Mouse (Mus musculus): ENCODE results near the gene Cdkn2b.

Cdkn2b gene

DNA sequence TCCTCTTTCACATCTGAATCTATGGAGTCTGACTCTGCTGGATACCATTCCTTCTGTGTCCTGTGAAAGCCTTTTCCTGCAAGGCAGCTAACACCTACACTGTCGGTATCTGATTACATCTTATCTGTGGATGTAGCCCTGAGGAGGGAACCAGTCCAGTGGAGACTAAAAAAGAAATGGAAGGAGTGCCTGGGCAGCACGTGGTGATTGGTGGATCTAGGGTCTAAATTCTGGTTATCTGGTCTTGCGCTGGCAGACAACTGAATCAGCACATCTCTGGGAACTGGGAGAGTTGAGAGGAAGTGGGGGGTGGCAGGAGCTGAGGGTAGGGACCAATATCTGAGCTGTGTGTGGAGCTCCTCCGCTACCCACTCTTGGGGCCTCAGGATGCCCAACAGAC, 21.8 kb downstream of the Cdkn2b start:
- DNase-seq (ENCODE audit: low read depth) = no peak

DNA sequence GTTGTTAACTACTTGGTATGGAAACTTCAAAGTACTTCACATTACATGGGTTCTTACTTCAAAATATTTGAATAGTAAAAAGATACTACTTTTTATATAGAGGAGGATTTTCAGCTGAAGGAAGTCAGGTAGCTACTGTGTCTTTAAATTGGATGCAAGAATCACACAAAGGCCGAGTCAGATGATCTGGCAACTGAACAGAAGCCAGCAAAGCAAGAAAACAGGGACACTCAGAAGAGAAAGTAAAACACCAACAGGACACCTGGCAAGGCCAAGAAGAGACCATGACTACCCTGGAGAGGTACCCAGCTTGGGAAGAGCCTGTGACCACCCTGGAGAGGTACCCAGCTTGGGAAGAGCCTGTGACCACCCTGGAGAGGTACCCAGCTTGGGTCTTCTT, 24.3 kb downstream of the Cdkn2b start:
- DNase-seq (ENCODE audit: low read depth) = no peak

DNA sequence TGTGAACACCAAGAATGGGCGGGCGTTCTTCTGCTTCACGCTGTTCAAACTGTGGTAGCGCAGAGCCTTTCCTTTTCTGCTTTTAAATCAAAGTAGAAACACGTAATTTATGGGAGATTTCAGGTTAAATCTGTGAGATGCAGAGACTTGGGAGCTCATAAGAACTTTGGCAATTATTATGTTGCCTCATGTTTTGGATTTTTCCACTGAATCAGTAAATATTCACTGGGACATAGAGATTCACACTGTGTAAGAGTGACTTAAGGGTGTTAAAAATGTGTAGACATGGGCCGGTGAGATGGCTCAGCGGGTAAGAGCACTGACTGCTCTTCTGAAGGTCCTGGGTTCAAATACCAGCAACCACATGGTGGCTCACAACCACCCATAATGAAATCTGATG, 25.2 kb downstream of the Cdkn2b start:
- DNase-seq (ENCODE audit: low read depth) = no peak

DNA sequence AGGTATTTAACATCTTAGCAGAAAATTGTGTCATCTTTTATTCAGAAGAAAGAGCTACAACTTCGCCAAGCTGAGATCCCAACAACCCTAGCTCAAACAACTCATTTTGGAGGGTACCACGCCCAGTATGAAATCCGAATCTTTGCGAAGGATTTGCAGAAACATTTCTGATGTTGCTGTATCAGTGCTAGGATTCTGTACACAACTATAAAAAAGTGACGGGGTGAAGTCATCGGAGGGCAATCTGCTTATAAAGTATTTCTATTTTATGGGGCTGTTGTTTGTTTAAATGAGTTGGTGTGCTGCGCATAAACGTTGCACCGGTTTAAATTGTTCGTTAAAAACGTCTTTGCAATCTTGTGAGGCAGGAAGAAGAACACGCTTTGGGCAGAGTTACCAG, 28.2 kb downstream of the Cdkn2b start:
- DNase-seq (ENCODE audit: low read depth) = no peak

GRCm38 (mm10) chr4:89282036-89282566, 28.7 kb downstream of the Cdkn2b start:
- peak; percentile 40 for DNase-seq (ENCODE audit: low read depth)

DNA sequence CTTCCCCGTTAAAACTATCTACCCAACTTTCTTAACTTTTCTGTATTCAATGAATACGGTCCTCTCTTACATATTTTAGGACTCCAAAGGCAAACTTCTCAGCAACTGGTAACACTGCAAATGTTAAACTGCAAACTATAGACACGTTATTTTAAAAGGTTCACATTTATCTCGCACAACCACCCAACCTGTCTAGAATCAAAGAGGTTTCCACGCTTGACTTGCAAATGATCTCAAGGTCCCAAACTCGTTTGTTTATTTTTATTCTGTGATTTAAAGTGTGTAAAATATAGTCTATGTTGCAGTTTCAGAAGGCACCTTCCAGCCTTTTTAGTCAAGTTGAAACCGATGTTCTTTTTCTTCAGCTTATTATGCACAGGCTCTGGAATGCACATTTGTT, 29.6 kb downstream of the Cdkn2b start:
- DNase-seq (ENCODE audit: low read depth) = no peak

- no peak for DNase-seq (ENCODE audit: low read depth)
These were observed 31.2 kb downstream of the Cdkn2b start for GRCm38 (mm10) chr4:89279641-89280040.

DNA sequence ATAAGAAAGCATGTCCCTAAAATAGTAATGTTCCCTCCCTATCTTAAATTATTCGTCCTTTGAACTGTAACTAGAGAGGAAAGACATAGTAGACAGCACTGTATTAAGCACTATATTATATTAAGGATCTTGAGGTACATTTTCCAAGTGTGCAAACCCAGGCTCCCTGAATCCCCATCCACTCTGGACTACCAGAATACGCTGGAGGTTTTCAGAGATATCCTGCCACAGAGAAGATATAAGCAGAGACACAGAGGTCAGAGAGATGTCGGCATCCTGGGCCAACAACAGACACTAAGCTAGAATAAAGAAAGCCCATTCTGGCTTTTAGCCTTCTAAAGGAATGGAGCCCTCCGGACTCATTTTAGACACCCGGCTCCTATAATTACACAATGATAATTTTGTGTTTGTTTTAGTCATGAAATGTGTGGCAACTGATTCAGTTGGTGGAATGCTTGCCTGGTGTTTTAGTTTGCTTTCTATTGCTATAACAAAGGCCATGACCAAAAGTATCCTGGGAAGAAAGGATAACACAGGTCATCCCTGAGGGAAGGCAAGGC, 33.4 kb downstream of the Cdkn2b start:
- DNase-seq (ENCODE audit: low read depth) = no peak

DNA sequence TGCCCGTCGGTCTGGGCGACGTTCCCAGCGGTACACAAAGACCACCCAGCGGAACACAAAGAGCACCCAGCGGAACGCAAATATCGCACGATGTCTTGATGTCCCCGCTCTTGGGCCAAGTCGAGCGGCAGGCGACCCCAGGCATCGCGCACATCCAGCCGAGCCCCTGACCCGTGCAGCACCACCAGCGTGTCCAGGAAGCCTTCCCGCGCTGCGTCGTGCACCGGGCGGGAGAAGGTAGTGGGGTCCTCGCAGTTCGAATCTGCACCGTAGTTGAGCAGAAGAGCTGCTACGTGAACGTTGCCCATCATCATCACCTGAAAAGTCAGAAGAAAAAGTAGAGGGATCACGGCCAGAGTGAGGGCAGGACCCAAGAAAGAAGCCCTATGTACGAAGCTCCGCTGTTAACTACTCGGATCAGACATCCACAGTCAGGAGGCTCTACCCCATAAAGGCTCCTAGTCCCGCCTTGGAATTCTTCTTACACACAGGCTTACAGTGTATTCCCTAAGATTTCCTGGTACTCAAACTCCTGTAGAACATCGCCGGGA, 34.1 kb downstream of the Cdkn2b start:
- DNase-seq (ENCODE audit: low read depth) = no peak

GRCm38 (mm10) chr4:89275811-89276584, 34.8 kb downstream of the Cdkn2b start:
- peak; percentile 36 for DNase-seq (ENCODE audit: low read depth)

DNA sequence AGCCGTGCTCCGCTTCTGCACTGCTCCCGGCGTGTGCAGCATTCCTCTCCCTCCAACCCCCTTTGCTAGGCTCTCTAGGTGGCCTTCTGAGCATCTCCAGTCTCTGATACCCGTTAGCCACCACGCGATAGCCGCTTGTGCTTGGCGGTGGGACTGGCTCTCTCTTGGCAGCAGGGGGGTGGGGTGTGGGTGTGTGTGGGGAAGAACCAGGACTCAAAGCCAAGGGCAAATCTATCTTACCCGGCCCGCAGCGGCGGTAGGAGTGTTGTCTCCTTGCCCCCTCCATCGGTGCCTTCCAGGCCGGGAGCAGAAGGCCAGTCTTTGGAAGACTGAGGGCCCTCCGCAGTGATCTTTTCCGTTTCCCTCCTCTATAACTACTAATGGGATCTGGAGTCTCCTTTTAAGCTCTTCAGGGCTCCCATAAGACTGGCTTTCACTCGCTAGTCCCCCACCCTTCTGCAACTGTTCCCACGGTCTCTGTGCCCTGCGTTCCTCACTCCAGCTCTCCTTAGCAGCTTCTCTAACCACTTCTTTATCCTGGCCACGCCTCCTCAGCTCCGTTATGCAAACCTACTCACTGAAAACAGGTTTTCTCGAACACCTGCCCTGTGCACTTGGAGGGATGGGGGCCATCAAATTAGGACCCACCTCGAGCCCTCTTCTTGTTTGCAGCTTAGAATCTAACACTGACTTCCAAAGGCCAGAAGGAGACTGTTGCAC, 35.9 kb downstream of the Cdkn2b start:
- no peak for DNase-seq (ENCODE audit: low read depth)

DNA sequence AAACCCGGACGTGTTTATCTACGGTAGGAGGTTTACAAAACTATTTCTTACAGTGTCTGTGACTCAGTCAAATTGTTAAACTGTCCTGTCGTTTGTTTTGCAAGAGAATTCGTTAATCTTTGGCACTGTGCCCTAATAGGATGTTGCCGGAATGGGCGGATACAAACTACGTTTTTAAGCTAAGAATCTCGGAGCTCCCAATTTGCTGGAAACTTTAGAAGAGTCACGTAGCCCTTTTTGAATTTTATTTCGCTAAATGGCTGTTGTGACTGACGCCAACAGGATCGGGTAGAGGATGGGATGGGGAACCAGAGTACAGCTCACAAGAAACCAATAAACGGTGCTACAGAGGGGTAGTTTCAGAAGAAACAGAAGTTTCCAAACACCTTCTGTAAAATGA, 36.8 kb downstream of the Cdkn2b start:
- no peak for DNase-seq (ENCODE audit: low read depth)

- no peak for DNase-seq (ENCODE audit: low read depth)
These were observed 37.3 kb downstream of the Cdkn2b start for GRCm38 (mm10) chr4:89273585-89273984.

DNA sequence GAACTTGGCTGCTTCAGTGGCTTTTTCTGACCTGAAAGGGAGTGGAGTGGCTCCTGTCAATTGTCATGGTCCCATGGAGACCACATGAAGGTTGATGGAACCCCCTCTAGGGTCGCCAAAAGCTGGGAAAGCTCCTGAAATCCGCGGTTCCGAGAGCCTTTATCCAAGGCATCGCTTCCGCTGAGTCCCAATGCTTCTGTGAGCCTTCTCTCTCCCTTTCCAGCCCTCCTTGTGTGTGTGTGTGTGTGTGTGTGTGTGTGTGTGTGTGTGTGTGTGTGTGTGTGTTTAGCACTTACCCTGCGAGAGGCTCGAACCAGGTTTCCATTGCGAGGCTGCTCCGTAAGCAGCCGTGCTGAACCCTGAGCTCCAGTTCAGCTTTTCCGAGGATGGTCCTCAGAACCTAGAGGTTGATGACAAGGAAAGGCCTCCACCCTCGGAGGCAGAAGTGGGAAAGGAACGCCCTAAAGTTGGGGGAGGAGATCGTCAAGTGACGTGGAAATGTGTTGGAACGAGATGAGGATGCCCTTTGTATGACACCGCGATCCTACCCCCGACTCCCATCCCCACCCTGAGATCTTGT, 37.8 kb downstream of the Cdkn2b start:
- DNase-seq (ENCODE audit: low read depth) = no peak

DNA sequence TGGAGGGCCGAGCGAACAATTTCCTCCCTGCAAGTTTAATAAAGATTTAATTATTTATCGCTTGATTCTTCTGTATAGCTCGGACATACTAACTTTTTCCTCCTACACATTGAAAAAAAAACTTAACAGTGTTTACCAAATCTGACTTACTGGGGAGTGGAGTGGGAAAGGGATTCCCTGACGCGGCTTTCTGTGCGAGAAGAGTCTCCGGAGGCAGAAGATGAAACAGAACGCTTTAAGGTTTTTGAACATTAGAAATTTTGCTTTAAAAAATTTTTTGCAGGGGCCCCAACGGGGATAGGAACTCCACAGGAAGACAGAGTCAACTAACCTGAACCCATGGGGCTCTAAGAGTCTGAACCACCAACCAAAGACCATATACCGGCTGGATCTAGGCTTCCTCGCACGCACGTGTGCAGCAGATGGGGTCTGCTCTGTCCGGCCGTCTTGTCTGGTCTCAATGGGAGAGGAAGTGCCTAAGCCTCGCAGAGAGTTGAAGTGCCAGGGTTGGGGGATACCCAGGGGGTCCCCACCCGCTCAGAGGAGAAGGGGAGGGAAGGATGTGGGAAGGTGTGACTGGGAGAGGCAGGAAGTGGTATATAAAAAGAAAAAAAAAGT, 38.6 kb downstream of the Cdkn2b start:
- DNase-seq (ENCODE audit: low read depth) = no peak

DNA sequence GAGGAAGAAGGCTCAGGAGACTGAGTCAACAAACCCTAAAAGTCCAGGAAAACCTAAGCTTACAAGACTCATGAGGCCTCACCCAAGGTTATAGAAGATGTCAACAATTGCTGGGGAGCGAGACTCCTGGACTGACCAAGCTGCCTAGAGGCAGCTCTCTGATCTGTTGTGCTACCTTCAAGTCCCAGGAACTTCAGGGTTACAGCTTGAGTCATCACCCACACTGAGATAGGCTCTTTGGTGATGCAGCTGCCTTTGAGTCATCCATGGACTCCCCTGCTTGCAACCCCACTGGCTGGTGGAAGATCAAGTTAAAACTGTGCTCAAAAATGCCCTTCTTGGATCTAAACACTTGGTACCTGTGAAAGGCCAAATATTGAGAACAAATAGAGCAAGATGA, 53.1 kb downstream of the Cdkn2b start:
- no peak for DNase-seq (ENCODE audit: low read depth)
